Mouse (Mus musculus): ENCODE results near the gene Obsl1. TPM values are rescaled to one million over a fixed set of nuclear protein-coding genes. Genes with fewer than 3 reads are reported as not detected.

Obsl1 gene
- total RNA-seq, 2 experiments from 2014 or later = 28.4 to 41.4 TPM

GRCm38 (mm10) chr1:75456746-75457564 is 49.3 kb downstream of the Obsl1 start:
- Histone ChIP-seq H3K27ac (no peak overlapping the region), H3K4me3 (no peak overlapping the region)
- intact Hi-C loops (cut with DNase I) = no loop called here
- no peak for DNase-seq
- peak; percentile 47 for TF ChIP-seq CTCF (IDR thresholded peaks at IDR 0.05)

GRCm38 (mm10) chr1:75455948-75456347 is 50.3 kb downstream of the Obsl1 start:
- no peak for TF ChIP-seq CTCF (IDR thresholded peaks at IDR 0.05)
- DNase-seq = no peak
- Histone ChIP-seq H3K4me3 (no peak overlapping the region), H3K27ac (no peak overlapping the region)
- intact Hi-C loops (cut with DNase I) = no loop called here

GRCm38 (mm10) chr1:75455433-75455832 is 50.8 kb downstream of the Obsl1 start:
- H3K4me3 ChIP-seq = no peak overlapping the region
- intact Hi-C loops (cut with DNase I) = no loop called here
- TF ChIP-seq CTCF (IDR thresholded peaks at IDR 0.05) = no peak

GRCm38 (mm10) chr1:75451900-75452299 is 54.4 kb downstream of the Obsl1 start:
- intact Hi-C loops (cut with DNase I) = no loop called here
- no peak for TF ChIP-seq CTCF (IDR thresholded peaks at IDR 0.05)
- DNase-seq = no peak
- H3K27ac ChIP-seq = no peak overlapping the region
- no peak overlapping the region for H3K4me3 ChIP-seq

More at GRCm38 (mm10) chr1:75455433-75455832, 50.8 kb downstream of the Obsl1 start:
- no peak overlapping the region for H3K27ac ChIP-seq
- no peak for DNase-seq

GRCm38 (mm10) chr1:75450314-75451005 is 55.8 kb downstream of the Obsl1 start, which contains the start of gene Asic4:
Asic4 (plus strand) TSS chr1:75450436.
- peak within 1 kb of the TSS; percentile 49 for H3K4me3 ChIP-seq

GRCm38 (mm10) chr1:75449377-75450135 is 56.7 kb downstream of the Obsl1 start:
- DNase-seq = no peak
- H3K27ac ChIP-seq = no peak overlapping the region
- intact Hi-C loops (cut with DNase I) = loop anchor here (5.0 kb wide), 1 partner anchor 107 kb away; no protein-coding TSS in a partner anchor
- H3K4me3 ChIP-seq = no peak overlapping the region
- no peak for TF ChIP-seq CTCF (IDR thresholded peaks at IDR 0.05)

More at GRCm38 (mm10) chr1:75450314-75451005, 55.8 kb downstream of the Obsl1 start, which contains the start of gene Asic4:
- no peak for TF ChIP-seq CTCF (IDR thresholded peaks at IDR 0.05)
- no peak for DNase-seq
- intact Hi-C loops (cut with DNase I) = no loop called here
- H3K27ac ChIP-seq = no peak within 1 kb of the TSS

GRCm38 (mm10) chr1:75448937-75449336 is 57.3 kb downstream of the Obsl1 start:
- no peak overlapping the region for H3K4me3 ChIP-seq
- H3K27ac ChIP-seq = no peak overlapping the region
- no peak for TF ChIP-seq CTCF (IDR thresholded peaks at IDR 0.05)
- intact Hi-C loops (cut with DNase I) = loop anchor here (5.0 kb wide), 1 partner anchor 107 kb away; no protein-coding TSS in a partner anchor
- DNase-seq = no peak

- intact Hi-C loops (cut with DNase I) = loop anchor here (5.0 kb wide), 1 partner anchor 106 kb away; no protein-coding TSS in a partner anchor
- no peak overlapping the region for H3K4me3 ChIP-seq
- no peak overlapping the region for H3K27ac ChIP-seq
- TF ChIP-seq CTCF (IDR thresholded peaks at IDR 0.05) = no peak
- no peak for DNase-seq
Observed at GRCm38 (mm10) chr1:75448052-75448431, 58.2 kb downstream of the Obsl1 start.

- no peak overlapping the region for H3K27ac ChIP-seq
- no peak for TF ChIP-seq CTCF (IDR thresholded peaks at IDR 0.05)
- DNase-seq = peak; percentile 48
- intact Hi-C loops (cut with DNase I) = loop anchor here (5.0 kb wide), 1 partner anchor 105 kb away; no protein-coding TSS in a partner anchor
- H3K4me3 ChIP-seq = peak overlapping the region; percentile 19
Observed at GRCm38 (mm10) chr1:75447265-75448051, 58.8 kb downstream of the Obsl1 start.

GRCm38 (mm10) chr1:75446656-75447055 is 59.6 kb downstream of the Obsl1 start:
- no peak overlapping the region for H3K4me3 ChIP-seq
- no peak overlapping the region for H3K27ac ChIP-seq
- no peak for DNase-seq
- TF ChIP-seq CTCF (IDR thresholded peaks at IDR 0.05) = no peak
- intact Hi-C loops (cut with DNase I) = loop anchor here (5.0 kb wide), 1 partner anchor 104 kb away; no protein-coding TSS in a partner anchor

- H3K4me3 ChIP-seq = peak overlapping the region; percentile 51
- no peak overlapping the region for H3K27ac ChIP-seq
- intact Hi-C loops (cut with DNase I) = loop anchor here (1.0 to 5.0 kb wide), 2 partner anchors 21 to 104 kb away; no protein-coding TSS in a partner anchor
- DNase-seq = peak; percentile 87
- peak; percentile 100; the same call in 1 of the 2 replicates for TF ChIP-seq CTCF (IDR thresholded peaks at IDR 0.05)
Observed at GRCm38 (mm10) chr1:75445751-75446611, 60.3 kb downstream of the Obsl1 start.
